Mouse (Mus musculus): ENCODE measurements at regions not wholly inside any gene's neighbourhood (a gene's known extent, or its start where the extent isn't known, plus 50 kb on each side); places are given as distances from the start of the nearest gene placed in this dataset.
A peak's percentile ranks its signal among the peaks of the same experiment; 100 is the strongest.

- no peak for DNase-seq
These were observed 303.2 kb downstream of the Olfm3 start for GRCm38 (mm10) chr3:115207072-115207471.

DNA sequence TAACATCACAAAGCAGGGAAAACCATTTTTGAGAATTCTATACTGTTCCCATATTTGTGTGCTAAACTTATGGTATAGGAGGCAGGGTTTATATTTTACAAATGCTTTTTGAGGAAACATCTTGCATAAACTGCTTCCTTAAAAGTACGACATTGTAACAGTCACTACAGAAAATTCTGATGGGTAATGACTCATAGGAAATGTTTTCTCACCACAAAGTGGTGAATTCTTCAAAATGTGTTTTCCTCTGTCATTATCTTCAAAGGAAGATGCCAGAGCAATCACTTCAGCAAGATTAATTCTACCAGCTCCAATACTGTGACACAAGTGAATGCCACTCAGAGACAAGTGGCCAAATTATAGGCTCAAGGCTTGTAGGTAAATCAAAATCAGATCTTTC, 308.0 kb downstream of the Olfm3 start:
- DNase-seq = no peak

- DNase-seq = no peak
These were observed 309.6 kb downstream of the Olfm3 start for GRCm38 (mm10) chr3:115213477-115213876.

DNA sequence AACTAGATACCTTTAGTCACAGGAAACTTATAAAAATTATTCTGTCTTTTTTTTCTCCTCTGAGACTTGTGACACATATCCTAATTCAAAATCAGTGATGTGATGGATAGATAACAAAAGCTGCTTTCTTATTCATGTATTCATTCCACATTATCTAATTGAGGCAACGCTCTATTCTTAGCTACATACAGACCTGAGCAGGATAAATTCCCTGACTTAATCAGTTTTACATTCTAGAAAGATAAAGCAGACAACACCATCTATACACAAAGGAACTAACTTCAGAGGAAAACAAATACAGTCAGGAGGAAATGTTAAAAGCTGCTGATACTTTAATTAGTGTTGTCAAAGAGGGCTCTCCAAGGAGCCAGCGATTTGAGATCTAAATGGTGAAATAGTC, 336.6 kb downstream of the Olfm3 start:
- no peak for DNase-seq

GRCm38 (mm10) chr3:115252618-115253379, 348.9 kb downstream of the Olfm3 start:
- peak; percentile 19 to 20 for DNase-seq

- no peak for DNase-seq
These were observed 372.3 kb downstream of the Olfm3 start for GRCm38 (mm10) chr3:115276207-115276606.

- DNase-seq = no peak
These were observed 377.4 kb downstream of the Olfm3 start for GRCm38 (mm10) chr3:115281233-115281632.

DNA sequence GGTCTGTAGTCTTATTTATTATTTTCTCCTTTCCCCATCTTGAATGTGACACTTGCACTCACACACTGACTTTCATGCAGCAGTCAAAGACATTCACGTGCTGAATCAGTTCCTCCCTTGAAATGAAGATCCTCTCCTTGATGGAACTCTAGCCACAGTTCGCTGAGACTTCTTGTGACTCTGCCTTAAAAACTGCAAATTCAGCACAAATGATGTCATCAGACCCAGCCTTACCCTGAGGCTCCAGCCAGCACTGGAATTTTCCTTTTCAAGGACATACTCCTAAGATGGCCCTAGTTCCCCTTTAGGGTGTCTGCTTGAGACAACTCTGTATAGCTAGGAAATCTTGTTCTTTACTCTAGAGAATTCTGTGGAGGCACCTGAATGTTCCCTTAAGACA, 380.6 kb downstream of the Olfm3 start:
- no peak for DNase-seq
